Mouse (Mus musculus): ENCODE data around the gene Baiap2. TPM values are rescaled to one million over a fixed set of nuclear protein-coding genes. Genes with fewer than 3 reads are reported as not detected.

Gene Baiap2
- total RNA-seq, 2 experiments from 2014 or later: 226 to 231 TPM

- no peak for DNase-seq (ENCODE audit: extremely low spot score in 1 of 2, low spot score in 1 of 2)
These were observed 27.7 kb downstream of the Baiap2 start for GRCm38 (mm10) chr11:119970021-119970851.

DNA sequence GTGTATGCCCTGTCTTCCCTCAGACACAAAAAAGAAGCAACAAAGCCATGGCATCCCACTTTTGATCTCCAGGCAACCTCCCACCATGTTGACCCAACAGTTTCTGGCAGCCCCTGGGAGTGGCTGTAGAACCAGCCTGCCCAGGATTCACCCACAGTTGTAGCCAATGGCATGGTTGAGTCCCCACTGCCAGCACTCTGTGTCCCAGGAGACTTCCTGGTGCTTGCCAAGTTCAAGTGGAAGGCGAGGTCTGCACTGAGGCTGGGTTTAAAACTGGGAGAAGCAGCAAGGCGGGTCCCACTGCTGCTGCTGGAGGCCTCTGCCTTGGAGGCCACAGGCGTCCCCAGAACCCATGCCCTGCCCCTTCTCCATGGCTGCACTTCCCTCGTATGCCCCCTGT, 31.2 kb downstream of the Baiap2 start:
- DNase-seq (ENCODE audit: extremely low spot score in 1 of 2, low spot score in 1 of 2): no peak

GRCm38 (mm10) chr11:119975739-119976501, 33.4 kb downstream of the Baiap2 start:
- DNase-seq (ENCODE audit: extremely low spot score in 1 of 2, low spot score in 1 of 2): no peak

DNA sequence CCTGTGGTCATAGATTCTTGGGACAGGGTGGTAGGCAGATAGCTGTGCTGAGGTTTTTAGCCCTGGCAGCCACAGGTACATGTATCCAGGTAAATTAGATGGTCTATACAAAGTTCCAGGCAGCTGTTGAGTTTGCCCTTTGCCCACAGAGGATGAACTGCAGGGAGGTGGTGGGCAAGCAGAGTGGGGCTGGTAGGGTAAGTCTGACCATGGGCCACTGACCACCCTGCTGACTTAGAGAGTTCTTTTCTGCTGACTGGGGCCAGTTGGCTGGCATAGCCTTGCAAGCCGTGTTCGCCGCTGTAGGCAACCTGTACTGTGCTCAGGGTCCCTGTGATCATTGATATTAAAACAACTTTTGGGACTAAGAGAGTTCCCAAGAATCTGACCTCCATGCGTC, 36.1 kb downstream of the Baiap2 start:
- no peak for DNase-seq (ENCODE audit: extremely low spot score in 1 of 2, low spot score in 1 of 2)

DNA sequence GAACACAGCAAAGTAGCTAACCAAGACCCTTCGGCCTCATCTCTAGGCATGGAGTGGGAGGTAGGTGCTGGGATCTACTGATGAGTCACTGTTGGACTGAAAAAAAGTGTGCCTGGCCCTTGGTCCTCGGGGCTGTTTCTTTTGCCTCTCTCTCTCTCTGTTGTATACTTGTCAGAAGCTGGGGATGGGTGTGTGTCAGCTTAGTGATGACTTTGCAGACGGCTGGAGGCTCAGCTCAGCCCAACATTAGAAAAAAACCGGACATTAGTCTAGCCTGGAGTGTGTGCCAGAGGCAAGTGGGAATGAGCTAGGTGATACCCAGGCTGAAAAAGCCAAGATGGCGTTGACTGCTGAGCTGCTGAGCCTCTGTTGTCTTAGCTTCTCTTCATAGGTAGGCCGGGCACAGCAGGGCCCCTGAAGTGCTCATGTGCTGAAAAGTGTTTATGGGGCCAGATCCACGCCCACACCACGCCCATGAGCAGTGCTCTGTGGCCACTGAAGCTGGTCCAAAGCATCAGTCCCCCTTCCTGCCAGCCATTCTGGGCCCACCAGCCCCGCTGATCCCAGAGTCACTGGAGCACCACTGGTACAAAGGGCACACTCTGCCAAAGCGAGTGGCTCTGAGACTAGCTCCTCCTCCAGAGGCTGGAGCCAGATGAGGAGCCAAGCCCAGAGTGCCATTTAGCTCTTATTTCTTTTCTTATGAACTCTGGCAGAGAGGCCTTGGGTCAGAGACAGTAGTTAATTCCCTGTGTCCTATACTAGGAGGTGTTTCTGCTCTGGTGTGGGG, 37.2 kb downstream of the Baiap2 start:
- no peak for DNase-seq (ENCODE audit: extremely low spot score in 1 of 2, low spot score in 1 of 2)

DNA sequence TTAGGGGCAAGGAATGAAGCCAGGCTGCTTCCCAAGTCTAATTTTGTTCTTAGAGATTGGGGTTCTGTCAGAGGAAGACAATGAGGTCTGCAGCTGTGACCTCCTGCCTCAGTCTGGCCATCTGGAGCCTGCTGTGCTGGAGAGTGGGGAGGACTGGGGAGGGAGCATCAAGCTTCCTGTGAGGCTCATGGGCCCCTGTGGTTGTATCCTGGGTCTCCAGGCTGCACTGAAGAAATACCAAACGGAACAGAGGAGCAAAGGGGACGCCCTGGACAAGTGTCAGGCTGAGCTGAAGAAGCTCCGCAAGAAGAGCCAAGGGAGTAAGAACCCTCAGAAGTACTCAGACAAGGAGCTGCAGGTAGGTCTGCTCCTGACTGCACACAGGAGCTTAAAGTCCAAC, 39.2 kb downstream of the Baiap2 start:
- no peak for DNase-seq (ENCODE audit: extremely low spot score in 1 of 2, low spot score in 1 of 2)

DNA sequence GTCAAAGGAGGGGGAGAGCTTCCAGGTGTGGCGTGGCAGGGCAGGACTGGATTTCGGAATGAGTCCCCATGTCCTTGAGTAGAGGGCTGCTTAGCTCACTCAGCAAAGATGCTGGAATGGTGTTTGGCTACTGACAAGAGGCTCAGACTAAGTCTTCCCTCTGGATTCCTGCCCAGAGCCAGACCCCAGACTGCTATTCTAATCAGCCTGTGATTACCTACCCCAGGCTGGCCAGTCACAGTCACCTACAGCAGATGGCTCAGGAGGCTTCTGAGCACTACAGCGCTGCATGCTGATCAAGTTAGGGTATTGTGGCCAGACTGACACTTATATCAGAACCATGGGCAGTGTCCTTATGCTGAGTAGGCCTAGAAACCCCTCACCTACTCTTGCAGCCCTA, 39.7 kb downstream of the Baiap2 start:
- DNase-seq (ENCODE audit: extremely low spot score in 1 of 2, low spot score in 1 of 2): no peak

DNA sequence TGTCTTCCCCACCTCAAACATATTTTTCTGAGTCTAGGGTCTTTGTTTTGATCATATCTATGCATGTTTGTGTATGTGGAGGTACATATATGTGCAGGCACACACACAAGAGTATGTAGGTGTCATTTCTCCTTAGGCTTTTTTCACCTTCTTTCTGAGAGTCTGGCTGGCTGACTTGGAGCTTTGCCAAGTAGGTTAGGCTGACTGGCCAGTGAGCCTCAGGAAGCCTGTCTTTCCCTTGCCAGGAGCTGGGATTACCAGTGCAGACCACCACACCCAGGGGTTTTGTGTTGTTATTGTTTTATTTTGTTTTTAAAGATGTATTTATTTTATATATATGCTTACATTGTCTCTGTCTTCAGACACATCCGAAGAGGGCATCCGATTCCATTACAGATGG, 40.6 kb downstream of the Baiap2 start:
- no peak for DNase-seq (ENCODE audit: extremely low spot score in 1 of 2, low spot score in 1 of 2)

- DNase-seq (ENCODE audit: extremely low spot score in 1 of 2, low spot score in 1 of 2): no peak
These were observed 44.3 kb downstream of the Baiap2 start for GRCm38 (mm10) chr11:119986751-119987425.

GRCm38 (mm10) chr11:119987876-119988275, 45.3 kb downstream of the Baiap2 start:
- no peak for DNase-seq (ENCODE audit: extremely low spot score in 1 of 2, low spot score in 1 of 2)

DNA sequence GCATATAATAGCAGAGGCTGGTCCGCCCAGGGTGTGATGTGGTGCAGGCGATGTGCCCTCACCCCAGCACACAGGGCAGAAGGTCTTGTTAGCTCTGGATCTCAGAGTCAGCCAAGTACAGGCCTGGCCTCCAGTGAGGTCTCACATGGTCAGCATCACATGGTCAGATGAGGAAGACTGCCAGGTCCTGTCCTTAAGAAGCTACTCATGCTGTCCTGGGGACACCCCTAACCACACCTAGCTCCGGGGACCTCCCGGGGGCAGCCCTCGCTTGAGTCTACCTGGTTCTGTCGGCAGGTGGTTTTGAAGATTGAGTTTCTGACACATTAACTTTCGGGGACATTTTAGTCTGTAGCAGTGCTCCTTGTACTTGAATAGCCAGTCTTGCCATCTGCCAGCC, 45.8 kb downstream of the Baiap2 start:
- no peak for DNase-seq (ENCODE audit: extremely low spot score in 1 of 2, low spot score in 1 of 2)

DNA sequence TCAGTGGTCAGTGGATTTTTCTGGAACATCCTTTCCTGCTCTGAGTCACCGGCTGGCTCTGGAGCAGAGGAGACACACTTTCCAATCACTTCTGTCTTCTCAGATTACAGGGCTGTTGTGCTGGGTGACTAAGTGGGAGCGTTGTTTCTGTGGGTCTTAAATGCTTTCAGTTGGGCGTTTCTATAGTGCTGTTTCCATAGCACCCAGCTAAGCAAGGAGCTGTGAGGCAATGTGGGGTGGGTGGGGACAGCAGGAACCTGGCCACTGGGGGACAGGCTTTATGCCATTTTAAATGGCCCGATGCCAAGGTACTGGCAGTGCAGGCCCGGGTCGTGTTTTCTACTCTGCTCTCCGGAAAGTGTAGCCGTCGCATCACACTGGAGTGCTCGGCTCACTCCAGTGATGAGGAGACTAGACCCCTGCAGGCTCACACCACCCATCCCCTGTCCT, 46.6 kb downstream of the Baiap2 start:
- no peak for DNase-seq (ENCODE audit: extremely low spot score in 1 of 2, low spot score in 1 of 2)

- no peak for DNase-seq (ENCODE audit: extremely low spot score in 1 of 2, low spot score in 1 of 2)
These were observed 48.2 kb downstream of the Baiap2 start for GRCm38 (mm10) chr11:119990658-119991337.

DNA sequence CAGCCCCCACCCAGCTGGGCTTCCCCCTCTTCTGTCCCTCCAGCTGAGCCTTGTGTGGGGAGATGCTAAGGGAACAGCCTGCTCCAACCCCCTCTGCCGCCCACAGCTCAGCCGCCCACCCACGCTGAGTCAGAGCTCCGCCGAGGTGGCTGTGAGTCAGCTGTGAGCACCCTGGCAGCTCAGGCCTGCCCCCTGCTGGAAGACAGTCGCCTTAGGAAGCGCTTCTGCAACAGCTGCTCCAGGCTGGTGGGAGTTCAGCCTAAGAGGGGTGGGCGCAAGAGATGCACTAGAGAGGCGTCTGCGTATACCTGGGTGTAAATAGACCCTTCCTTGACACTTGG, 48.7 kb downstream of the Baiap2 start:
- peak; percentile 97 to 99 for DNase-seq (ENCODE audit: extremely low spot score in 1 of 2, low spot score in 1 of 2)

- DNase-seq (ENCODE audit: extremely low spot score in 1 of 2, low spot score in 1 of 2): no peak
These were observed 54.8 kb downstream of the Baiap2 start for GRCm38 (mm10) chr11:119997351-119997750.

DNA sequence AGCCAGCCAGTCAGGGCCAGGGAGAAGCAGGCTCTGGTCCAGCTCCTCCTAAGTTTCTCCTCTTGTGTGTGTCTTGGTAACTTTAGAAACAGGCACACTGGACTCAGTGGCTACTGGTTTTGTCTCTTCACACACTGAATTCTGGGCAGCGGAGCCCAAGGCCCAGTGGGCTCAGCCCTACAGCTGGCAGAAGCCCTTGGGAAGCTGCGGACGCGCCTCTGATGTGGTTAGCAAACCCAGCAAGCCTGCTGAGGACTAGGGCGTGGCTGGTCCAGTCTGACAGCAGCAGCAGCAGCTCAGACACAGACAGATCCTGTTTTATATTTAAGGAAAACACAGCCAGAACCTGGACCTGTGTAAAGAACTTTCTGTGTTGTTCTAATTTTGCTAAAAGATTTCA, 59.5 kb downstream of the Baiap2 start:
- no peak for DNase-seq (ENCODE audit: extremely low spot score in 1 of 2, low spot score in 1 of 2)

DNA sequence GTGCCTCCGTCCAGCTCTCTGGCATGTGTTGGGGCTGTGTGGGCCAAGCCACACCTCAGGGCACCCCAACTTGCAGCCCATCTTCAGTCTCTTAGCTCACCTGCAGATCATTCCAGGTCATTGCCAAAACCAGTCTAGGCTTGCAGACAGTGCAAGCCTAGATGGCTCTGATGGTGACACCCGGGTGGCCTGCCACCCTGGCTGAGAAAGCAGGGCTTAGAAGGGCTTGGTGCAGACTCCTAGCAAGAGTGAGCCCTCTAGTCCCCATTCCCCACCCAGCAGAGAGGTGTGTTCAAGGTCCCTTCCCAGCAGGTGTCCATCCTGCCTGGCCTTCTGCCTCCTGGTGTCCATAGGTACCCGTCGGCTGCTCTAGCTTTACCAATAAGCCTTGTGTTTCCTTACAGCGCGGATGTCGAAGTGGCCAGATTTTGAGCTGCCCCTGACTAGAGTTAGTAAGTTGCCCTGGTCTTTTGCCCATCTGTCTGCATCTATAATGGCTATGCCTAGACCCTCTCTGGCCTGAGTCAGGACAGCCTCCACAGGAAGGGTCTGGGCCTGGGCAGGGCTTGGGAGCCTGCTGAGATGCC, 60.2 kb downstream of the Baiap2 start:
- no peak for DNase-seq (ENCODE audit: extremely low spot score in 1 of 2, low spot score in 1 of 2)

GRCm38 (mm10) chr11:120005434-120006317, 63.1 kb downstream of the Baiap2 start:
- DNase-seq (ENCODE audit: extremely low spot score in 1 of 2, low spot score in 1 of 2): peak in 1 of 2 experiments; percentile 28
